Mouse (Mus musculus) ES-CJ7 (cell line): ENCODE measurements around the gene Exosc9.

Experiments used
- DNase-seq: peaks from one replicate; pipeline ENCODE4 v3.0.0; 2011; ENCODE audit warnings: low read depth, low spot score

Exosc9 gene

DNA sequence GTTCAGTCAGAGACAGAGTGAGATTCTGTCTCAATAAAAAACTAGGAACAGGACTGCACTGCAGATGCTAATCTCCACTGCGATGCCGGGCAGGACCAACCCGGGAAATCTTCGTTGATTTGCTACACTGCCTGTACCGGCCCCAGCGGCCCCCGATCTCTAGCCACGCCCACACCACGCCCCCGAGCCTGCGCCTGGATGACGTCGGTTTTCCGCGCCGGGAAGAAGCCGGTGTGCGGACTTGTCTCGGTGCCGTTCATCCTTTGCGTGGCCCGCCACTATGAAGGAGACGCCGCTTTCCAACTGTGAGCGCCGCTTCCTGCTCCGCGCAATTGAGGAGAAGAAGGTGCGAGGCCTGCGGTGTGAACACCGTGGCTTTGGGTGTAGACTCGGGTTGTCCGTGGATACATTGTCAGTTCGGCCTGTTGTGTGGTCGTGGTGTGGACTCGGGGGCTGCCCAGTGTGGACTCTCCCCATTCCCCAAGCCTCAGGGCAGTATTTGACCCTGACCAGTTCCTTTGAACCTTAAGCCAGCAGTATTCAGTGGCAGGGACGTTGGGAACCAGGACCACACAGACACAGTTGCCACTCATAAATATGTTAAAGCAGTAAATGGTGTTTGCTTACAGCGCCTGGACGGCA, at the start of gene Exosc9:
Gene Exosc9 (plus strand): TSS at position 201 of the 642 bp plus-strand sequence.
- peak; percentile 82 for DNase-seq

- DNase-seq, result no peak
These were observed 47.1 kb upstream of the Exosc9 start for GRCm38 (mm10) chr3:36505306-36505705.

DNA sequence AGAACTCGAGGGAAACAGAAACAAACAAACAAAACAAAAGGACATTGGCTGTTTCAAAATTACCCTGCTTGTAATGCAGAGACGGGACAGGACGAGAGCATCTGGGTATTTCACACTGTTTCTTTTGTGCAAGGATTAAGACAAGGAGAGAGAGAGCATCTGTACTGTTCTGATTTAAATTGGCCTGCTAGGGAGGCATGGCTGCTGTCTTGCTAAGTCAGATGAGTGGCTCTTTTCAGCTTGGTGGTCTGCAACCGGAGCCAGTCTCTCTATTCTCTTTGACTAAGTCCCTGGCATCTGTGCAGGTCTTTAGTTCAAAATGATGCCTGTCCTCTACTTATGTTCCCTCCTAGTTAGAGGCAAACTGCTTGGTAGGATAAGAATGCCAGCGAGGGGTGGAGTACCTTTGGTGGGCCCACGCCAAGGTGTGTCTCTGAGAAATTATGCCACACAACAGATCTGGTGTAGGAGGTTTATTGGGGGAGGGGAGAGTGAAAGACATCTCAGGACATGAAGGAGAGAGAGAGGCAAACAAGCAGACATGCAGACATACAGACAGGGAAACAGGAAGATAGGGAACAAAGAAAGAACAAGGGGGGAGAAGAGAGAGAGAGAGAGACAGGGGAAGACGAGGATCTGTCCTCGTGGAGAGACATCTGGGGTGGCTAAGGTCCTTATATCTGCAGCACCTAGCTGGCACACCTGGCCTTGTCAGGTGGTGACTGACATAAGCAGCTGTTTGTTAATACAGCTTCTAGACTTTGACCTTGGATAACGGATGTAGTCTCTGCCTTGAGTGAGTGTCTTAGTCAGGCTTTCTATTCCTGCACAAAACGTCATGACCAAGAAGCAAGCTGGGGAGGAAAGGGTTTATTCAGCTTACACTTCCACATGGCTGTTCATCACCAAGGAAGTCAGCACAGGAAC, 46.3 kb upstream of the Exosc9 start:
- DNase-seq, result no peak

DNA sequence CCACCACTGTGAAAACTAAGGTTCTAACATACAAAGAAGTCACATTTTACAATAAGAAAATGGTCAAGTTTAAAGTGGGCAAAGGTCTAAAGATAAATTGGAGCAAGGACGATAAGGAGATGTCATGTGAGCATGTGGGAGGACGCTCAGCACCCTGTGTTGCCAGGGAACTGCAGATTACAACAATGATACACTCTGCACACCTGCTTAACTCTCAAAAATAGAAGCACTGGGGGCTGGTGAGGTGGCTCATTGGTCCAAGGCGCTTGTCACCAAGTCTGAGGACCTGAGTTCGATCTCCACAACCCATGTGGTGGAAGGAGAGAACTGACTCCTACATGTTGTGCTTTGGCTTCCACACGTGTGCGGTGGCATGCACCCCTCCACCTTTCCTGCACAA, 40.9 kb upstream of the Exosc9 start:
- DNase-seq, result no peak

- DNase-seq, result no peak
These were observed 36.2 kb upstream of the Exosc9 start for GRCm38 (mm10) chr3:36516196-36516595.

DNA sequence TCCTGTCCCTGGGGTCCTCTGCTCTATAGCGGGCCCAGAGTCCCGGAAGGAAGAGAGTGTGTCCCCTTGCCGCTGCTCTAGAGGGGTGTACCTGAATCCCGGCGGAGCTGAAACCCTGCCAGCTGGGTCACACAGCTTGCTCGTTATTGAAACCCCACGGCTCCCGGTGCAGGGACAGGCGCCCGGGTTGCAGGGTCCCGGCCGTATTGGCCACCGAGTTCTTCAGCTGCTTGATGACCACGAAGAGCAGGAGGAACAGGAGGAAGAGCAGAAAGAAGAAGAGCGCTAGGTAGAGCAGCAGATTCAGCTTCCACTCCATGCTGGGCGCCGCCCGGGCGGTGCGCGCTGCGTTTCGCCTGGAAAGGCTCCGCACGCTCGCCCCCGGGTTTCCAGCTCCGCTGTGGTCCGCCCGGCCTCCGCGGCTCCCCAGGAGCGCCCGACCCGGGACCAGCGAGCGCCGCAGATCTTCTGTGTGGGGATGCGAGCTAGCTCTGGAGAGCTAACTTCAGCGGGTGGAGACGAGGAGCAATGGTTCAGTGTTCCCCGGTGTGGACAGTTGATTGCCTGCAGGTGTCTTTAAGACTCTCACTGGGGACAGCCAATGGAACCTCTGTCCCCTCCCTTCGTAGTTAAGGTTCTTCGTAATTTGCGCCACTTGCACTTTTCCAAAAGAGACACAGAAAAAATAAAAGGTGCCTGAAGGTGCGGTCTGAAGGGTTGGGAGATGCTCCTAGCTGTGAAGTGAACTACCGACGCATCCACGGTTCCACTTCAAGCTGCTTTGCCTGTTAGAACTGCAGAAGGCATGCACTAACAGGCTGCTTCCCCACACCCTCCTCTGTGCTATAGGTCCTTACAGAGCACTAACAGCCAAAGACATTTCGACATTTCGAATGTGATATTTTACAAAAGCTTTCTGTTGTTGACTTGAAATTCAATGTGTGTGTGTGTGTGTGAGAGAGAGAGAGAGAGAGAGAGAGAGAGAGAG, 31.0 kb upstream of the Exosc9 start, which contains the start of gene Gm11549:
Gene Gm11549 (minus strand): TSS at position 741 of the 988 bp plus-strand sequence.
- DNase-seq, result peak; percentile 25

GRCm38 (mm10) chr3:36522137-36522536, 30.3 kb upstream of the Exosc9 start:
- peak; percentile 80 for DNase-seq

GRCm38 (mm10) chr3:36524466-36524865, 27.9 kb upstream of the Exosc9 start:
- no peak for DNase-seq

DNA sequence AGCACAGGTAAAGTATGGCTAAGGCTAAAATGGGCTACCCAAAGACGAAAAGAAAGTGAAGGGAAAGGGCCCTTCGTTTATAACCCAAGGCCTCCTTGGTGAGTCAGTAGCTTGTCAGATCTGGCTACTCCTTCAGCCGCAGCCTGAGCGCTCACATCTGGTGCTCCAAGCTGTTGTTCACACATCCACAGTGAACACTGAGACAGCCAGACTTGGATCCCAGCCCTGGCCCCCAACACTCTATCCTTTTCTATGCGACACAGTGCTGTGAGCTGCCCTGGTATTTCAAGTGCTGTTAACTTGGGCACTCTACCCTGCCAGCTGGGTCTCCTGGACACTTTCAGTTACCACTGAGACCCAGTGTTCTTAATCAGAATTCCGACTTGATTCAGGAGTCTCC, 22.1 kb upstream of the Exosc9 start:
- DNase-seq, result no peak

- peak; percentile 44 for DNase-seq
These were observed 21.6 kb upstream of the Exosc9 start for GRCm38 (mm10) chr3:36530781-36531180.

DNA sequence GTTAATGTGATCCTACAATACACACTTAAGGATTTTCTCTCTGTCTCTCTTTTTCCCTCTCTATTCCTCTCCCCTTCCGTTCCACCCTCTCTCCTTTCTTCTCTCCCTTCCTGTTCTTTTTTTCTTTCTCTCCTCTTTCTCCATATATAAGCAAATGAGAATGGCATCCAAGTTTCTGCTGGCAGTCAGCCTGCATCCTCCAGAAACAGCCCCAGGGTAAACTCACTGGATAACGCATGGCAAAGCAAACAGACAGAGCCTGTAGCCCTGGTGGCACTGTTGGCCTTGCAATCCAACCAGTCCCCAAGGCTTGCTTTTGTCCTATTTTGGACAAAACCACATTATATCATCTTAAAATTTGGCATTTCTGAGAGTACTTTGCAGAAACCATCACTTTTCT, 21.2 kb upstream of the Exosc9 start:
- no peak for DNase-seq

- no peak for DNase-seq
These were observed 20.3 kb upstream of the Exosc9 start for GRCm38 (mm10) chr3:36531979-36532542.

GRCm38 (mm10) chr3:36532738-36533137, 19.7 kb upstream of the Exosc9 start:
- DNase-seq, result no peak

DNA sequence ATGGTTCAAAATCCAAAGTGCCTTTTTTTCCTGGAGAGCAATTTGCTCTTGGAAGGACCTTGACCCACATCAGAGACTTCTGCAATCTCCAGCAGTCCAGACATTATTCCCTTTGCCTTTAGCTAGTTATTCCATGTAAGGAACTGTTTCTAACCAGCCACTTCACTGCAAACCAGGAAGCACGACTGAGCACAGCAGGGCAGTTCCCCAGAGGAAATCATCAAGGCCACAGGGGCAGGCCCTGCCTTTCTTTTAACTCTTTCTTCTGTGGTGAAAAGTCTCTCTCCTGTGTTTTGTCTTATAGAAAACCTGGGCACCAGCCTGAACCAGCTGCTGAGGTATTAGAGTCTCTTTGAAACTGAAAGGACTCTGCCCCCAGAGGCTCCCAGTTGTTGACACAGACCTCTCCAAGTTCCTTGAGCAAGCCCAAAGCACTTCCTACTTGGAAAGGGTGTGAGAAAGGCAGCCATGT, 19.2 kb upstream of the Exosc9 start:
- DNase-seq, result peak; percentile 29

- no peak for DNase-seq
These were observed 16.4 kb upstream of the Exosc9 start for GRCm38 (mm10) chr3:36536041-36536440.

DNA sequence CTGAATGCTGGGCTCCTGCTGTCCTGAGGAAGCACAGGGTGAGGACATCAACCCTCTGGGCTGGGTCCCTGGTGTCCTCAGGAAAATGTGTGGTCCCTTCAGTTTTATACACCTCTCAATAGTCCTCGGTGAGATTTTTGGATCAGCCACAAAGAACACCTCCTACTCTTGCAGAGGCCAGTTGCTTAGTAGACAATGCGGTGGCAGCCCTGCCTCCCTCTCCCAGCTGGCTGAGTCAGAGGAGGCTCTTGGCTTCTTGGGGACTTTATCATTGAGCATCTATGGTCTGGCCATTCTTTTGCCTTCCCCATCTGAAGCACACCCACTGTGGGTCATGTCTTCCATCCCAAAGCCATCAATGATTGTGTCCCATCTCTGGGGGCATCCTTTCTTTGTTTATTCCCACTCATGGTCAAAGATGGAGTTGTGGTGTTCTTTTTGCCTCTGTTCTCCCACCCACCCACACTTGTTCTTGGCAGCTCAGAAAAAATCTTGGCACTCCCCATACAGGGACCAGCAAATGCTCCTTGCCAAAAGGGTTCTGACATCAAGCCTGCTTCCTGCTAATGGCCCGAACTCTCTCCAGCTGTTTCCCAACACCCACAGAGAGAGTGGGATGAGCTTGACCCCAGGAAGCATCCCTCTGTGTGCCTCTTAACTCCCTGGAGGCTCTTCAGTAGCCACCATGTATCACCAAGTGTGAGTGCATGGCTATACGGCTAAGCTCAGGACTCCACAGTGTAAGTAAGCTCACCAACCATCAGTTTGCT, 14.5 kb upstream of the Exosc9 start:
- no peak for DNase-seq

DNA sequence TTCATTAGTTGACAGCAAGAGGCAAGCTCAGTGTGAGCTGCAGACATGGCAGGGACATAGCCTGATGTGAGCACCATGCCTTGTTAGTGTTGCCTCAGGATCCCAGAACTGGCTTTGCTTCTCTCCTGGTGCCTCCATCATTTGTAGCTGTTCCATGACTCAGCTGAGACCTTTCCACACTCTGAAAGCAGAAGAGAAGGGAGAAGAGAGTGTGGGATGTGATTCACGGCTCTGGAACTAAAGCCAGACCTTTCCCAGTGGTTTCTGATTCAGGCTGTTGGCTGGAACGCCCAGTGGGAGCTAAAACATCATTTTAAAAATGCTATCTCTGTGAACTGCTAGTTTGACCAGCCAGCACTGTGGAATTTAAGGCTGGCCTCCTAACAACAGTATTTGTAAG, 11.7 kb upstream of the Exosc9 start:
- DNase-seq, result no peak

- no peak for DNase-seq
These were observed 11.0 kb upstream of the Exosc9 start for GRCm38 (mm10) chr3:36541399-36541798.

GRCm38 (mm10) chr3:36544961-36545360, 7.4 kb upstream of the Exosc9 start:
- DNase-seq, result no peak

GRCm38 (mm10) chr3:36551343-36551742, 1.1 kb upstream of the Exosc9 start:
- DNase-seq, result no peak
